Mouse (Mus musculus): ENCODE results near the gene Aldh9a1.

Aldh9a1 gene

DNA sequence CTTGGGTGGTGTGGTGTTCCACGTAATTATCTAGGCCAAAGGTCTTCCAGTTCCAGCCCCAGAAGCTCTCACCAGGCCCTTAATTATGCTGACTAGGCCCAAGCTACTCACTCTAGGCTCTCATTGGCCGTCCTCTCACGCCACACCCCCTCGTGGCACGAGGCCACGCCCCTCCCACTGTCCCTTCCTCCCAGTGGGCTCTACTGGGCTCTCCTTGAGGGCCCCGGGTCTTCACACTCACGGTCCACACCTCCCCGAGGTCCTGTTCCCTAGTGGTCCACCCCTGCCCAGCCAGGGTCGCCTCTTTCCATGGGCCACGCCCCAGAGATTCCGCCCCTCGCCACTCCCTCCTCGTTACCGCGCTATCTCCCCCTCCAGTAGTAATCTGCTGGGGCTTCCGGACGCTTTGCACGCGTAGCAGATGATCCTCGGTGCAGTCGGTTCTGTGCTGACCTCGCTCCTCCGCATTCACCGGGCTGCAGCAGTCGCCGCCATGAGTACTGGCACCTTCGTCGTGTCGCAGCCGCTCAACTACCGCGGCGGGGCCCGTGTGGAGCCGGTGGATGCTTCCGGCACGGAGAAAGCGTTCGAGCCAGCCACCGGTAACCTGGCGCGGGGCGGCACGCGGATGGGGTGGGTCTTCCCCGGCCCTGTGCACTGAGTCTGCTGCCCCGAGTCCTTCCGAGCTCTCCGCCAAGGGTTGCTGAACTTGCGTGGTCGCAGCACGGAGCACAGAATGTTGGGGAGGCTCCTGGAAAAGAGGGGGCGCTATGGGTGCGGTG is at the start of gene Aldh9a1:
Gene Aldh9a1 (plus strand): TSS at position 177 of the 782 bp plus-strand sequence.
- CTCF ChIA-PET, result interaction anchor here (0.5 to 2.6 kb wide), 23 partner anchors 10 to 320 kb away, joined by 3 to 13 read pairs (median 4); partner anchors contain the start of gene Mgst3 (in 2 of the 4)
- POLR2A ChIA-PET, result interaction anchor here (0.6 to 4.4 kb wide), 61 partner anchors 9 to 538 kb away, joined by 3 to 53 read pairs (median 4); partner anchors contain the start of gene Mgst3 (in 3 of the 4)

GRCm38 (mm10) chr1:167300122-167300521 is 49.7 kb upstream of the Aldh9a1 start:
- POLR2A ChIA-PET, result interaction anchor here (0.6 to 8.1 kb wide), 56 partner anchors 9 to 1063 kb away, joined by 3 to 71 read pairs (median 4); partner anchors contain the start of genes Uck2 (in 3 of the 4), Aldh9a1 (in 2 of the 4) and Mgst3 (in 2 of the 4)

GRCm38 (mm10) chr1:167305501-167306137 is 44.2 kb upstream of the Aldh9a1 start:
- ChIA-PET CTCF (interaction anchor here in 3 of 4 experiments (0.6 to 1.4 kb wide), 4 partner anchors 11 to 610 kb away, joined by 4 to 11 read pairs (median 6); no protein-coding TSS in a partner anchor), POLR2A (interaction anchor here in 3 of 4 experiments (0.6 to 3.9 kb wide), 32 partner anchors 10 to 353 kb away, joined by 3 to 70 read pairs (median 4); partner anchors contain the start of genes Uck2 (in 3 of the 3) and Mgst3 (in 1 of the 3))

More at GRCm38 (mm10) chr1:167300122-167300521, 49.7 kb upstream of the Aldh9a1 start:
- CTCF ChIA-PET, result interaction anchor here in 3 of 4 experiments (0.5 to 1.3 kb wide), 23 partner anchors 9 to 628 kb away, joined by 3 to 13 read pairs (median 3); partner anchors contain the start of genes Aldh9a1 (in 1 of the 3) and Mgst3 (in 1 of the 3)

DNA sequence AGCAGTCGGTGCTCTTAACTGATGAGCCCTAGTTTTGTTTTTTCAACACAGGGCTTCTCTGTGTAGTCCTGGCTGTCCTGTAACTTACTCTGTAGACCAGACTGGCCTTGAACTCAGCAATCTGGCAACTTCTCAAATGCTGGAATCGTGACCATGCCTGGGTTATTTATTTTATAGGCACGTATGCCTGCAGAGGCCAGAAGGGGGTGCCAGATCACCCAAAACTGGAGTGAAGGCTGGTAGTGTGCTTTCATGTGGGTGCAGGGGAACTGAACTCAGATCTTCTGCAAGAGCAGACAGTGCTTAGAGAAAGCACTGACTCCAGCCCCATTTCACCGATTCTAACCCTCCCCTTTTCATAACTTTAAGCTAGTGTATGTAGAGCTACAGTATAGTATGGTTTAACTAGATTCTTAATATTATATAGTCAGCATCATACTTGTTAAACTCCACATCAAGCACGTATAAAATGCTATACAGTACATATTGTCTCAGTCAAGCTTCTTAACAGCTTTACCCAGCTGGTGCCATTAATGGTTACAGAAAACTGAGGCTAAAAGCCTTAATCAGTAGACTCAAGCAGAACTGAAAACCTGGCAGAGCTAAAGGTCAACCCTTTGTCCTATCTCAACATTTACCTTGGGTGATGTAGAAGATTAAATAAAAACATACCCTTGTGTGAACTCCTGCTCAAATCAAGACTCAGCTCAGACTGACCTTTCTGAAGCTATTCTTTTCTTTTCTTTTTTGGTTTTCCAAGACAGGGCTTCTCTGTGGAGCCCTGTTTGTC is 43.1 kb upstream of the Aldh9a1 start:
- POLR2A ChIA-PET, result interaction anchor here in 3 of 4 experiments (0.5 to 3.9 kb wide), 49 partner anchors 9 to 1181 kb away, joined by 3 to 70 read pairs (median 3); partner anchors contain the start of genes Mgst3 (in 2 of the 3), Uck2 (in 2 of the 3) and Aldh9a1 (in 1 of the 3)

GRCm38 (mm10) chr1:167307674-167308073 is 42.1 kb upstream of the Aldh9a1 start:
- ChIA-PET POLR2A (interaction anchor here in 3 of 4 experiments (0.8 to 3.9 kb wide), 27 partner anchors 10 to 1166 kb away, joined by 3 to 70 read pairs (median 4); partner anchors contain the start of genes Aldh9a1 (in 1 of the 3), Mgst3 (in 1 of the 3) and Uck2 (in 1 of the 3)), CTCF (interaction anchor here in 1 of 4 experiments (0.9 to 1.6 kb wide), 3 partner anchors 14 to 86 kb away, joined by 3 read pairs; partner anchors contain the start of gene Mgst3)

More for the DNA sequence above, 43.1 kb upstream of the Aldh9a1 start:
- CTCF ChIA-PET, result interaction anchor here in 1 of 4 experiments (1.2 to 1.6 kb wide), 2 partner anchors 15 to 87 kb away, joined by 3 read pairs; partner anchors contain the start of gene Mgst3

DNA sequence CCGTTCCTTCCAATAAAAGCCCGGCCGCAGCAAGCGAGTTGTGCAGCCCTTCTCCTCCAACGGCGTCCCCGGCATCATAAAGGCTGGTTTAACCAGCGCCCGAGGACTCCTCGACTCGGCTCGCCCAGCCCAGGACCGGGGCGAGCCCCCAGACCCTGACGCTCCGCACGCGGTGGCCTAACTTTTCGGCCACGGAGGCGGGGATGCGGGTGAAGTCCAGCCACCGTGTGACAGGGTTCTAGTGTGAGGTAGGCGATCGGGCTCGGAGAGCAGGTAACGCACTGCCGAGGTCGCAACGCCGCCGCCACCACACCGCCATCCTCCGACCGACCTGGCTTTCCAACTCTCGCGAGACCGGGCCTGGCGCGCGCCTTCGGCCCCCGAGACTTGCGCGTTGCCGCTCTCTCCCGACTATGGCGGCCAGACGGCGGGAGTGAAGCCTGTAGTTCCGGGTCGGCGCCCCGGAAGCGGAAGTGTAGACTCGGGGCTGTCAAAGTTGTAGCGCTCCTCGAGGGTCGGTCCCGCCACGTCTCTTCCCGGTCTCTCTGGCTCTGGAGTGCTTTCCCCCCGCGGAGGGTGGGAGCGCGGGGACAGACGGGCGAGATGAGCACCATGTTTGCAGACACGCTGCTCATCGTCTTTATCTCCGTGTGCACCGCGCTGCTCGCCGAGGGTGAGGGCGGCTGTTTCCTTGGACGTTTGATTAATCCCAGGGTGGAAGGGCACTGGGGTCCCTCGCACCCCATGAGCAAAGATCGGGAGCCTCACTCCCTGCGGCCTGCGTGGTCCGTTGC is 41.3 kb upstream of the Aldh9a1 start, which contains the start of gene Tmco1:
Gene Tmco1 (plus strand): TSS at position 118 of the 794 bp plus-strand sequence.
- ChIA-PET CTCF (interaction anchor here in 1 of 4 experiments (1.1 kb wide), 1 partner anchor 8 kb away, joined by 3 read pairs; no protein-coding TSS in a partner anchor), POLR2A (interaction anchor here in 2 of 4 experiments (1.2 to 1.4 kb wide), 2 partner anchors 19 to 38 kb away, joined by 5 to 9 read pairs; no protein-coding TSS in a partner anchor)

- CTCF ChIA-PET, result no interaction called here
- POLR2A ChIA-PET, result interaction anchor here in 2 of 4 experiments (0.7 to 1.4 kb wide), 4 partner anchors 10 to 71 kb away, joined by 3 to 5 read pairs (median 4); partner anchors contain the start of gene Aldh9a1 (in 1 of the 2)
Measured at GRCm38 (mm10) chr1:167312367-167312766, 37.4 kb upstream of the Aldh9a1 start.

- POLR2A ChIA-PET, result interaction anchor here in 2 of 4 experiments (0.7 to 2.2 kb wide), 2 partner anchors 10 to 23 kb away, joined by 3 to 6 read pairs; no protein-coding TSS in a partner anchor
Measured at GRCm38 (mm10) chr1:167313220-167313619, 36.6 kb upstream of the Aldh9a1 start.

GRCm38 (mm10) chr1:167321691-167322090 is 28.1 kb upstream of the Aldh9a1 start:
- CTCF ChIA-PET, result interaction anchor here in 2 of 4 experiments (0.6 to 1.0 kb wide), 2 partner anchors 14 to 27 kb away, joined by 3 read pairs; no protein-coding TSS in a partner anchor

More at GRCm38 (mm10) chr1:167313220-167313619, 36.6 kb upstream of the Aldh9a1 start:
- CTCF ChIA-PET, result interaction anchor here in 1 of 4 experiments (0.7 kb wide), 1 partner anchor 13 kb away, joined by 6 read pairs; no protein-coding TSS in a partner anchor

GRCm38 (mm10) chr1:167328776-167329175 is 21.0 kb upstream of the Aldh9a1 start:
- POLR2A ChIA-PET, result interaction anchor here in 1 of 4 experiments (1.0 to 1.5 kb wide), 3 partner anchors 10 to 53 kb away, joined by 4 read pairs; no protein-coding TSS in a partner anchor
- CTCF ChIA-PET, result interaction anchor here in 1 of 4 experiments (0.6 kb wide), 1 partner anchor 747 kb away, joined by 5 read pairs; no protein-coding TSS in a partner anchor

More at GRCm38 (mm10) chr1:167321691-167322090, 28.1 kb upstream of the Aldh9a1 start:
- POLR2A ChIA-PET, result interaction anchor here in 3 of 4 experiments (0.6 to 1.7 kb wide), 11 partner anchors 9 to 51 kb away, joined by 3 to 8 read pairs (median 4); partner anchors contain the start of gene Aldh9a1 (in 1 of the 3)

- ChIA-PET CTCF (interaction anchor here in 1 of 4 experiments (0.7 to 1.3 kb wide), 2 partner anchors 107 to 110 kb away, joined by 4 to 5 read pairs; no protein-coding TSS in a partner anchor), POLR2A (interaction anchor here in 3 of 4 experiments (0.6 to 1.6 kb wide), 11 partner anchors 9 to 94 kb away, joined by 3 to 6 read pairs (median 4); no protein-coding TSS in a partner anchor)
Measured at GRCm38 (mm10) chr1:167331106-167331505, 18.7 kb upstream of the Aldh9a1 start.

DNA sequence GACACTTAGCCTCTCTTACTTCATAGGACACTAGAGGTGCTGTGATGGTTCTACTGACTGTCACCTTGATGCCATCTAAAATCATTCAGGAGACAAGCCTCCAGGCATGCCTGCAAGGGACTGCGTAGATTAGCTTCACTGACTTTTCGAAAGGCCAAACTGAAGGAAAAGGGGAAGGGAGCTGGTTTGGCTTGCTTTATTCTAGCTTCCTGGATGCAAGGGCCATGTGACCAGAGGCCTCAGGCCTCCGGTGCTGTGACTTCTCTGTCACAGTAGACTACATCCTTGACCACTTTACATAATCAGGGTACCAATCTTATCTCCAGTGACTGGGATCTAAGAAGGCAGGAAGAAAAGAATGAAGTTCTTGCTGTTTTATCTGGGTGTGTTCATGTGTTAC is 13.4 kb upstream of the Aldh9a1 start:
- ChIA-PET POLR2A (interaction anchor here in 3 of 4 experiments (0.5 to 2.7 kb wide), 16 partner anchors 9 to 334 kb away, joined by 3 to 10 read pairs (median 4); no protein-coding TSS in a partner anchor), CTCF (interaction anchor here (0.6 to 2.2 kb wide), 12 partner anchors 10 to 556 kb away, joined by 3 to 26 read pairs (median 5); no protein-coding TSS in a partner anchor)

GRCm38 (mm10) chr1:167337463-167338095 is 12.2 kb upstream of the Aldh9a1 start:
- POLR2A ChIA-PET, result interaction anchor here in 2 of 4 experiments (0.8 to 4.4 kb wide), 22 partner anchors 9 to 335 kb away, joined by 3 to 33 read pairs (median 4); partner anchors contain the start of gene Aldh9a1 (in 2 of the 2)
- CTCF ChIA-PET, result interaction anchor here (0.6 to 2.2 kb wide), 26 partner anchors 9 to 1787 kb away, joined by 3 to 26 read pairs (median 4); no protein-coding TSS in a partner anchor

DNA sequence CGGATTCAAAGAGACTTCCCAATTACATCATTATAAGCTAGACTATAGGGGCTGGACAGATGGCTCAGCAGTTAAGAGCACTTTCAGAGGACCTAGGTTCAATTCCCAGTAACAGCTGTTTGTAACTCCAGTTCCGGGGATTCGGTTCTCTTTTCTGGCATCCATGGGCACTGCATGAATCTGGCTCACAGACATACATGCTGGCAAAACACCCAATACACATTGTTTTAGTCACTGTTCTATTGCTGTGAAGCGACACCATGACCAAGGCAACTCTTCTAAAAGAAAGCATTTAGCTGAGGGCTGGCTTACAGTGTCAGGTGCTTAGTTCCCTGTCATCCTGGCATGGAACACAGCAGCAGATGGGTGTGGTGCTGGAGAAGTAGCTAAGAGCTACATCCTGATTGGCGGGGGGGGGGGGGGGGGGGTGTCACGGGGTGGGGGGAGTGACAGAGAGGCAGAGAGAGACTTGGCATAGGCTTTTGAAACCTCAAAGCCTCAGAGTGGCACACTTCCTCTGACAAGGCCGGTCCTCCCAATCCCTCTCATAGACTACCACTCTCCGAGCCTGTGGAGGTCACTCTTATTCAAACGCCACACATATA is 10.5 kb upstream of the Aldh9a1 start:
- POLR2A ChIA-PET, result interaction anchor here in 2 of 4 experiments (0.7 to 5.0 kb wide), 30 partner anchors 10 to 1077 kb away, joined by 3 to 53 read pairs (median 4); partner anchors contain the start of genes Aldh9a1 (in 2 of the 2), Mgst3 (in 1 of the 2) and Uck2 (in 1 of the 2)
- CTCF ChIA-PET, result interaction anchor here (0.6 to 1.4 kb wide), 7 partner anchors 10 to 127 kb away, joined by 3 to 6 read pairs (median 3); partner anchors contain the start of genes Aldh9a1 (in 1 of the 4) and Mgst3 (in 1 of the 4)
